Mouse (Mus musculus): ENCODE data around the gene Thsd4. TPM values are rescaled to one million over a fixed set of nuclear protein-coding genes. Genes with fewer than 3 reads are reported as not detected.

The Thsd4 gene
- polyA plus RNA-seq, 1 experiment from 2014 or later: 12.3 TPM

DNA sequence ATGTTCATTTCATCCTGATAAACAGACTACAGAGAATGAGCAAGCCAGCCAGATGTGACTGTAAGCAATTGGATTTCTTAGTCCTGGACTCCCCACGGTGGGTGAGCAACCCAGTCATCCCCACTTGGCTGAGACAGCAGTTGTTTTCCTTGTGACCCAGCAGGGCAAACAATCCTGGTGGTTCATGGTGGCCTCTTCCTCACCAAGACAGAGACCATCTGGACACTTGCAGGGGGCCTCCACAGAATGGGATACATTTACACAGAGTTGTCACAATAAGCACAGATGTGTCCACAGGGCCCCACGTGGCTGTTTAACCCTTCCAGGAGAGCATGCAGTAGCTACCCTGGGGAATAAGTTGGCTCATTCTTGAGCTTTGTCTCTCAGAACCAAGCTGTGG is 123.8 kb downstream of the Thsd4 start:
- H3K27ac ChIP-seq: no peak overlapping the region
- no peak overlapping the region for H3K9ac ChIP-seq
- H3K36me3 ChIP-seq: no peaks in the 10 kb centered on the region
- H3K4me1 ChIP-seq: 0 out of 2 replicates have a peak, but pooled peaks cover 3% of the 10 kb centered on the region
- H3K9me3 ChIP-seq: no peaks in the 10 kb centered on the region
- no peak overlapping the region for H3K4me3 ChIP-seq
- H3K27me3 ChIP-seq: no peaks in the 10 kb centered on the region; the same call in 1 of the 2 replicates
- H3K4me2 ChIP-seq (replicated peaks): no peak overlapping the region
- 41% methylated on average over 2 of the region's 2 CpGs for WGBS
- no peak for ATAC-seq (ENCODE audit: insufficient number of reproducible peaks, insufficient read depth, low FRiP score, low TSS enrichment)

DNA sequence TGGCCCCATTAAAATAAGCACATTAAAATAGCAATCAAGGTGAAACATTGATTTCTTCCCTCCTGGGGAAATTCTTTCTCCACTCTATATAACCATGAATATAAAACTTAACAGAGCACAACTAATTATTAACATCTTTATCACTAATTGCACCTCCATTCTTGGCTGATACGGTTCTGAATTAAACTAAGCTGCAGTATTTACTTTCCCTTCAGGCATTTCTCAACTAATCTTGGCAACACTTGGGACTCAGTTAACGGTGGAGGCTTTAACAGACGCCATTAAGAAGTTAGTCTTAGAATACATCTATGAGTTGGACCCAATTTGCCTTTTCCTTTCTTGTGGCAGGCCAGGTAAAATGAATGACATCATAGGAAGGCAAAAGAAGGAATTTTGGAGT is 125.8 kb downstream of the Thsd4 start:
- 67% methylated on average over 3 of the region's 3 CpGs for WGBS
- no peak overlapping the region for H3K4me3 ChIP-seq
- no peaks in the 10 kb centered on the region for H3K9me3 ChIP-seq

DNA sequence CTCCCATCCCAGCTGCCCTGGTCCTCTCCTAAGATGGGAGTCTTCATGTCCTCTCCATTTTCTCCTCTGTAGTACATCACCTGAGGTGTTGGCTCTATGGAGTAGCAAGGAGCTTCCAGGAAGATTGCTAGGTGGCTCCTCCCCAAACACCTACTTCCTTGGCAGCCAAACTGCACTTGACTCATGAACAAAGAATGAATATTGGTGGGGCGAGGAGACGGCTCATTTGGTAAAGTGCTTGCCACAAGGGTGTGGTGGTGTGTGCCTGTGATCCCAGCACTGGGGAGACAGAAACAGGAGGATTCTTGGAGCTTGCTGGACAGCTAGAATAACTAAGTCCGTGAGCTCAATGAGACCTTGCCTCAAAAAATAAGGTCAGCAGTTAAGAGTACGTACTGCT is 128.9 kb downstream of the Thsd4 start:
- Histone ChIP-seq H3K27me3 (no peaks in the 10 kb centered on the region; the same call in 1 of the 2 replicates), H3K27ac (no peak overlapping the region), H3K36me3 (no peaks in the 10 kb centered on the region), H3K4me3 (no peak overlapping the region), H3K9me3 (no peaks in the 10 kb centered on the region), H3K4me1 (no peaks in the 10 kb centered on the region), H3K9ac (no peak overlapping the region), H3K4me2 (replicated peaks) (no peak overlapping the region)
- WGBS: 91% methylated on average over 4 of the region's 4 CpGs
- no peak for ATAC-seq (ENCODE audit: insufficient number of reproducible peaks, insufficient read depth, low FRiP score, low TSS enrichment)

More for the DNA sequence above, 125.8 kb downstream of the Thsd4 start:
- Histone ChIP-seq H3K4me2 (replicated peaks) (no peak overlapping the region), H3K27me3 (no peaks in the 10 kb centered on the region; the same call in 1 of the 2 replicates), H3K9ac (no peak overlapping the region), H3K36me3 (no peaks in the 10 kb centered on the region), H3K4me1 (0 out of 2 replicates have a peak, but pooled peaks cover 3% of the 10 kb centered on the region), H3K27ac (no peak overlapping the region)
- ATAC-seq (ENCODE audit: insufficient number of reproducible peaks, insufficient read depth, low FRiP score, low TSS enrichment): no peak

DNA sequence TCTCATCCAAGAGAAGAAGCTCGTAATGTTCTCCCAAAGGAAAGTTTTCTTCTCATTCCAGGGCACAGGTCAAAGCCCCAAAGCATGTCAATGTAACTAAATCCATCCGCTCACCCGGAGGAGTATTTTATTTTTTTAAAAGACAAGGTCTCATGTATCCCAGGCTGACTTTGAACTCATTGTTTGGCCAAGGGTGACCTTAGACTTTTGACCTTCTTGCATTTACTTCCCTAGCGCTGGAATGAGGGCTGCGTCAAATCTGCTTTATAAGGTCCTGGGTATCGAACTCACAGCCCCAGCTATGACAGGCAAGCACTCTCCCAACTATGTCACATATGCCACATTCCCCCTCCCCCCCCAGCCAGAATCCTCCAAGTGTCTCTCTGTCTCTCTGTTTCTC is 137.1 kb downstream of the Thsd4 start:
- no peaks in the 10 kb centered on the region for H3K27me3 ChIP-seq
- H3K36me3 ChIP-seq: no peaks in the 10 kb centered on the region
- no peak for ATAC-seq (ENCODE audit: insufficient number of reproducible peaks, insufficient read depth, low FRiP score, low TSS enrichment)
- WGBS: 17% methylated on average over 6 of the region's 6 CpGs
- no peak overlapping the region for H3K27ac ChIP-seq
- H3K4me3 ChIP-seq: no peak overlapping the region
- H3K4me2 ChIP-seq (replicated peaks): no peak overlapping the region
- no peak overlapping the region for H3K9ac ChIP-seq
- H3K9me3 ChIP-seq: no peaks in the 10 kb centered on the region
- 0 out of 2 replicates have a peak, but pooled peaks cover 7% of the 10 kb centered on the region for H3K4me1 ChIP-seq

- ATAC-seq (ENCODE audit: insufficient number of reproducible peaks, insufficient read depth, low FRiP score, low TSS enrichment): no peak
- no peaks in the 10 kb centered on the region for H3K36me3 ChIP-seq
- no peaks in the 10 kb centered on the region for H3K9me3 ChIP-seq
- H3K9ac ChIP-seq: no peak overlapping the region
- 0 out of 2 replicates have a peak, but pooled peaks cover 15% of the 10 kb centered on the region for H3K4me1 ChIP-seq
- no peaks in the 10 kb centered on the region for H3K27me3 ChIP-seq
- no peak overlapping the region for H3K4me3 ChIP-seq
- no peak overlapping the region for H3K27ac ChIP-seq
- H3K4me2 ChIP-seq (replicated peaks): no peak overlapping the region
- WGBS: 52% methylated on average over 4 of the region's 4 CpGs
These were observed 138.9 kb downstream of the Thsd4 start for GRCm38 (mm10) chr9:60382941-60383340.

DNA sequence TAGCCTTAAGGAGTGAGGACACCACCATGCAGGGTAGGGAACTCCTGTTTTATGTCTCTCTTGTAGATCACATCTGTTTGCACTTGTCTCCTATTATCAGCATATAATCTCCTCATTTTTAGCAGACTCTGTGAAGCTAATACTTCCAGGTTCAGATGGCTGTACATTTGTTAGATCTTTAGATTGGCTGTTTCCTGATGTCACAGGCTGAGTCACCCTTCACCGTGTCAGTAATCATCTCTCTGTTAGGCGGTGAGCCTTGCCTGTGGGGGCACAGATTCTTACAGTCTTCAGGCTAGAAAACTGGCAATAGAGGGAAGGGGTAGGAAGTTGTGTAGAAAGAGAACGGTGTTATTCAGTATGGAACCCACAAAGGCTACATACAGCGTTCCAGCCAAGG is 139.3 kb downstream of the Thsd4 start:
- no peak for ATAC-seq (ENCODE audit: insufficient number of reproducible peaks, insufficient read depth, low FRiP score, low TSS enrichment)
- WGBS: 38% methylated on average over 4 of the region's 4 CpGs
- Histone ChIP-seq H3K4me1 (0 out of 2 replicates have a peak, but pooled peaks cover 15% of the 10 kb centered on the region), H3K27me3 (no peaks in the 10 kb centered on the region), H3K27ac (no peak overlapping the region), H3K4me3 (no peak overlapping the region), H3K4me2 (replicated peaks) (no peak overlapping the region), H3K9me3 (no peaks in the 10 kb centered on the region), H3K36me3 (no peaks in the 10 kb centered on the region), H3K9ac (no peak overlapping the region)

- WGBS: 75% methylated on average over 2 of the region's 2 CpGs
- 0 out of 2 replicates have a peak, but pooled peaks cover 2% of the 10 kb centered on the region for H3K27me3 ChIP-seq
- H3K4me1 ChIP-seq: 0 out of 2 replicates have a peak, but pooled peaks cover 15% of the 10 kb centered on the region
- H3K36me3 ChIP-seq: no peaks in the 10 kb centered on the region
- no peak for ATAC-seq (ENCODE audit: insufficient number of reproducible peaks, insufficient read depth, low FRiP score, low TSS enrichment)
- no peaks in the 10 kb centered on the region for H3K9me3 ChIP-seq
- no peak overlapping the region for H3K27ac ChIP-seq
- H3K4me3 ChIP-seq: no peak overlapping the region
- no peak overlapping the region for H3K9ac ChIP-seq
- H3K4me2 ChIP-seq (replicated peaks): no peak overlapping the region
These were observed 140.8 kb downstream of the Thsd4 start for GRCm38 (mm10) chr9:60381010-60381409.

- 0 out of 2 replicates have a peak, but pooled peaks cover 15% of the 10 kb centered on the region for H3K4me1 ChIP-seq
- H3K4me2 ChIP-seq (replicated peaks): no peak overlapping the region
- H3K27ac ChIP-seq: no peak overlapping the region
- 82% methylated on average over 4 of the region's 4 CpGs for WGBS
- H3K9ac ChIP-seq: no peak overlapping the region
- H3K9me3 ChIP-seq: no peaks in the 10 kb centered on the region
- H3K27me3 ChIP-seq: 0 out of 2 replicates have a peak, but pooled peaks cover 2% of the 10 kb centered on the region
- H3K36me3 ChIP-seq: no peaks in the 10 kb centered on the region
- no peak overlapping the region for H3K4me3 ChIP-seq
- ATAC-seq (ENCODE audit: insufficient number of reproducible peaks, insufficient read depth, low FRiP score, low TSS enrichment): no peak
These were observed 141.3 kb downstream of the Thsd4 start for GRCm38 (mm10) chr9:60380550-60380949.

DNA sequence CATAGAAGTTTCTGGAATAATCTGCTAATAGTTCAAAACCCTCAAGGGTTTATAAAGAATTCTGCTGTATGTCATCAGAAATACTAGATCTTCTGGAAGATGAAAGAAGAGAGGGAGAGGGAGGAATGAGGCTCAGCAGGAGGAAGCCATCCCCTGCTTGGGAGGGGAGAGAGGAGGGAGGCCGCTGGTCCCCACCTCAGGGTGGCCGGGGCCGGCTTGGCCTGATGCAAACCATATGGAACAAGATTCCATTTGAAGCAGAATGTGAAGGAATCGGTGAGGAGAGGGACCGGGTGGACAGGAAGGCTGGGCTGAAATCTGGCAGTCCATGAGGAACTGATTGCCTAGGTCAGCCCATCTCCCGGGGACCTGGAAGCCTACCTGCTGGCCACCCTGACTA is 143.6 kb downstream of the Thsd4 start:
- Histone ChIP-seq H3K4me3 (no peak overlapping the region), H3K9me3 (no peaks in the 10 kb centered on the region), H3K36me3 (no peaks in the 10 kb centered on the region), H3K27me3 (0 out of 2 replicates have a peak, but pooled peaks cover 2% of the 10 kb centered on the region), H3K4me1 (peaks cover 18% of the 10 kb centered on the region; the same call in 1 of the 2 replicates), H3K9ac (no peak overlapping the region), H3K27ac (no peak overlapping the region), H3K4me2 (replicated peaks) (no peak overlapping the region)
- whole genome bisulfite sequencing: 26% methylated on average over 6 of the region's 6 CpGs
- no peak for ATAC-seq (ENCODE audit: insufficient number of reproducible peaks, insufficient read depth, low FRiP score, low TSS enrichment)

GRCm38 (mm10) chr9:60373161-60373737 is 148.6 kb downstream of the Thsd4 start:
- Histone ChIP-seq H3K4me2 (replicated peaks) (no peak overlapping the region), H3K9me3 (no peaks in the 10 kb centered on the region), H3K9ac (no peak overlapping the region), H3K36me3 (no peaks in the 10 kb centered on the region), H3K27me3 (0 out of 2 replicates have a peak, but pooled peaks cover 2% of the 10 kb centered on the region), H3K4me1 (peaks cover 9% of the 10 kb centered on the region; the same call in 1 of the 2 replicates), H3K4me3 (no peak overlapping the region), H3K27ac (no peak overlapping the region; the same call in 1 of the 2 replicates)
- ATAC-seq (ENCODE audit: insufficient number of reproducible peaks, insufficient read depth, low FRiP score, low TSS enrichment): no peak
- WGBS: 46% methylated on average over 4 of the region's 4 CpGs

- no peak overlapping the region for H3K27ac ChIP-seq
- 55% methylated on average over 9 of the region's 9 CpGs for WGBS
- no peak overlapping the region for H3K4me2 ChIP-seq (replicated peaks)
- no peaks in the 10 kb centered on the region for H3K36me3 ChIP-seq
- H3K9me3 ChIP-seq: no peaks in the 10 kb centered on the region
- ATAC-seq (ENCODE audit: insufficient number of reproducible peaks, insufficient read depth, low FRiP score, low TSS enrichment): no peak
- H3K4me3 ChIP-seq: no peak overlapping the region
- no peaks in the 10 kb centered on the region for H3K27me3 ChIP-seq
- peaks cover 4% of the 10 kb centered on the region for H3K4me1 ChIP-seq
- no peak overlapping the region for H3K9ac ChIP-seq
These were observed 153.3 kb downstream of the Thsd4 start for GRCm38 (mm10) chr9:60368516-60368915.

DNA sequence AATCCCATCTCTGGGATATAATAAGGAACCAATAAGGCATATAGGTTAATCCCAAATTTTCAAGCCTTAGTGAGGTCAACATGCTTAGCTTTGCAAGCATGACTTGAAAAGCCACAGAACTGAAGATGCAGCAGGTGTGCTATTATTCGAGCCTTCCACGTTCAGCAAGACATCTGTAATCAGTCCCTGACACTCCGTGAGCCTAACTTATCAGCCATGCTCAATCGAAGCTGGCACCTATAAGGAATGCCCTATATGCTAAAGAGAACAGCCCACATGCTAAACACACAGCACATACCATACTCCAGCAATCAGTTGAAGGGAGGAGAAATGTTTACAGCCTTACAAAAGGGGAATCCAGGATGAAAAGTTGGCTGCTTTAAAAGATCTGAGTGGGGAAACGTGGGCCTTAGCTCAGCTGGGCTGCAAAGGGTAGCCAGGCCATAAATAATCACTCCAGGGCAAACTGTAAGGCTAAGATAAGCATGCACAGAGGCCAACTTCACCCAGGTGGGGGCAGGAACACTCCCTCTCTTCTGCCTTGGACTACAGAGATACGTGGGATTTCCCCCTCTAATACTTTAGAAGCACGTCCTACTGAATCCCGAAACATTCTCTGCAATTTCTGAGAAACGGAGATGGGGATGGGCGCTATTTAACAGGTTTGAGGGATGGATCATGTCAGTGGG is 154.1 kb downstream of the Thsd4 start:
- Histone ChIP-seq H3K27ac (no peak overlapping the region), H3K36me3 (no peaks in the 10 kb centered on the region), H3K4me1 (peaks cover 4% of the 10 kb centered on the region), H3K9ac (no peak overlapping the region), H3K4me2 (replicated peaks) (no peak overlapping the region), H3K9me3 (no peaks in the 10 kb centered on the region), H3K27me3 (no peaks in the 10 kb centered on the region), H3K4me3 (no peak overlapping the region)
- WGBS: 75% methylated on average over 10 of the region's 10 CpGs
- no peak for ATAC-seq (ENCODE audit: insufficient number of reproducible peaks, insufficient read depth, low FRiP score, low TSS enrichment)
